Mouse (Mus musculus): ENCODE data around the gene Eif4h. TPM values are rescaled to one million over a fixed set of nuclear protein-coding genes. Genes with fewer than 3 reads are reported as not detected.
"Not testable (repeated sequence)": the region's sequence is repeated elsewhere in the genome, so short reads cannot be mapped to it uniquely, and the experiment has no call there.

Eif4h gene
- polyA plus RNA-seq, 1 experiment from 2014 or later: 502 TPM

GRCm38 (mm10) chr5:134674977-134675376 is 35.7 kb upstream of the Eif4h start:
- Histone ChIP-seq H3K4me3 (peak overlapping the region; percentile 46; the same call in 1 of the 2 replicates), H3K27ac (peak overlapping the region; percentile 92), H3K9me3 (no peaks in the 10 kb centered on the region), H3K36me3 (peaks cover 40% of the 10 kb centered on the region), H3K27me3 (ENCODE audit: insufficient read depth, poor library complexity, severe bottlenecking) (no peaks in the 10 kb centered on the region), H3K4me1 (replicated peaks) (peaks cover 62% of the 10 kb centered on the region)
- no peak for DNase-seq (ENCODE audit: low spot score)
- 82% methylated on average over 5 of the region's 5 CpGs for WGBS

GRCm38 (mm10) chr5:134672611-134673010 is 33.3 kb upstream of the Eif4h start:
- Histone ChIP-seq H3K27me3 (ENCODE audit: insufficient read depth, poor library complexity, severe bottlenecking) (no peaks in the 10 kb centered on the region), H3K4me1 (replicated peaks) (peaks cover 54% of the 10 kb centered on the region), H3K27ac (peak overlapping the region; percentile 79; the same call in 1 of the 2 replicates), H3K4me3 (no peak overlapping the region), H3K9me3 (no peaks in the 10 kb centered on the region), H3K36me3 (peaks cover 53% of the 10 kb centered on the region)
- no peak for DNase-seq (ENCODE audit: low spot score)
- WGBS: 92% methylated on average over 6 of the region's 6 CpGs

- no peaks in the 10 kb centered on the region for H3K27me3 ChIP-seq (ENCODE audit: insufficient read depth, poor library complexity, severe bottlenecking)
- H3K27ac ChIP-seq: peak overlapping the region; percentile 79
- H3K36me3 ChIP-seq: peaks cover 56% of the 10 kb centered on the region
- WGBS: 85% methylated on average over 1 of the region's 1 CpGs
- no peak overlapping the region for H3K4me3 ChIP-seq
- no peaks in the 10 kb centered on the region for H3K9me3 ChIP-seq
- DNase-seq (ENCODE audit: low spot score): no peak
- peaks cover 50% of the 10 kb centered on the region for H3K4me1 ChIP-seq (replicated peaks)
Observed at GRCm38 (mm10) chr5:134672198-134672516, 32.9 kb upstream of the Eif4h start.

- H3K9me3 ChIP-seq: no peaks in the 10 kb centered on the region
- 73% methylated on average over 17 of the region's 17 CpGs for WGBS
- peaks cover 44% of the 10 kb centered on the region for H3K4me1 ChIP-seq (replicated peaks)
- H3K27me3 ChIP-seq (ENCODE audit: insufficient read depth, poor library complexity, severe bottlenecking): no peaks in the 10 kb centered on the region
- no peak for DNase-seq (ENCODE audit: low spot score)
- no peak overlapping the region for H3K4me3 ChIP-seq
- peak overlapping the region; percentile 79 for H3K27ac ChIP-seq
- peaks cover 59% of the 10 kb centered on the region for H3K36me3 ChIP-seq
Observed at GRCm38 (mm10) chr5:134671335-134672197, 32.3 kb upstream of the Eif4h start.

GRCm38 (mm10) chr5:134669001-134669708 is 29.9 kb upstream of the Eif4h start:
- DNase-seq (ENCODE audit: low spot score): no peak
- Histone ChIP-seq H3K36me3 (peaks cover 84% of the 10 kb centered on the region), H3K27me3 (ENCODE audit: insufficient read depth, poor library complexity, severe bottlenecking) (no peaks in the 10 kb centered on the region), H3K4me1 (replicated peaks) (peaks cover 23% of the 10 kb centered on the region), H3K9me3 (no peaks in the 10 kb centered on the region), H3K4me3 (no peak overlapping the region), H3K27ac (0 out of 2 replicates have a peak overlapping the region, but pooled peaks have one; percentile 16)
- 76% methylated on average over 20 of the region's 20 CpGs for WGBS

GRCm38 (mm10) chr5:134668495-134668894 is 29.2 kb upstream of the Eif4h start:
- Histone ChIP-seq H3K4me1 (replicated peaks) (peaks cover 23% of the 10 kb centered on the region), H3K4me3 (no peak overlapping the region), H3K27me3 (ENCODE audit: insufficient read depth, poor library complexity, severe bottlenecking) (no peaks in the 10 kb centered on the region), H3K9me3 (no peaks in the 10 kb centered on the region), H3K27ac (0 out of 2 replicates have a peak overlapping the region, but pooled peaks have one; percentile 16), H3K36me3 (peaks cover 90% of the 10 kb centered on the region)
- WGBS: 31% methylated on average over 8 of the region's 8 CpGs
- peak; percentile 54 for DNase-seq (ENCODE audit: low spot score)

- WGBS: 75% methylated on average over 4 of the region's 4 CpGs
Observed at GRCm38 (mm10) chr5:134656708-134657107, 17.4 kb upstream of the Eif4h start.

GRCm38 (mm10) chr5:134652015-134652414 is 12.7 kb upstream of the Eif4h start:
- Histone ChIP-seq H3K36me3 (peaks cover 8% of the 10 kb centered on the region), H3K4me1 (replicated peaks) (peaks cover 10% of the 10 kb centered on the region), H3K4me3 (no peak overlapping the region), H3K27me3 (ENCODE audit: insufficient read depth, poor library complexity, severe bottlenecking) (no peaks in the 10 kb centered on the region), H3K9me3 (no peaks in the 10 kb centered on the region), H3K27ac (no peak overlapping the region)
- DNase-seq (ENCODE audit: low spot score): no peak
- 80% methylated on average over 7 of the region's 7 CpGs for WGBS

More at GRCm38 (mm10) chr5:134656708-134657107, 17.4 kb upstream of the Eif4h start:
- DNase-seq (ENCODE audit: low spot score): no peak
- no peaks in the 10 kb centered on the region for H3K9me3 ChIP-seq
- no peaks in the 10 kb centered on the region for H3K27me3 ChIP-seq (ENCODE audit: insufficient read depth, poor library complexity, severe bottlenecking)
- H3K36me3 ChIP-seq: peaks cover 53% of the 10 kb centered on the region
- H3K27ac ChIP-seq: peak overlapping the region; percentile 66
- H3K4me1 ChIP-seq (replicated peaks): peaks cover 12% of the 10 kb centered on the region
- H3K4me3 ChIP-seq: no peak overlapping the region

- no peaks in the 10 kb centered on the region for H3K36me3 ChIP-seq
- peak; percentile 40 for DNase-seq (ENCODE audit: low spot score)
- no peak overlapping the region for H3K4me3 ChIP-seq
- 49% methylated on average over 5 of the region's 5 CpGs for WGBS
- H3K27ac ChIP-seq: no peak overlapping the region
- no peaks in the 10 kb centered on the region for H3K9me3 ChIP-seq
- H3K27me3 ChIP-seq (ENCODE audit: insufficient read depth, poor library complexity, severe bottlenecking): no peaks in the 10 kb centered on the region
- no peaks in the 10 kb centered on the region for H3K4me1 ChIP-seq (replicated peaks)
Observed at GRCm38 (mm10) chr5:134650926-134651325, 11.6 kb upstream of the Eif4h start.

GRCm38 (mm10) chr5:134648976-134649375 is 9.7 kb upstream of the Eif4h start:
- not testable (repeated sequence) for H3K4me1 ChIP-seq (replicated peaks); H3K27ac ChIP-seq; H3K9me3 ChIP-seq; DNase-seq (ENCODE audit: low spot score); H3K27me3 ChIP-seq (ENCODE audit: insufficient read depth, poor library complexity, severe bottlenecking); H3K4me3 ChIP-seq; H3K36me3 ChIP-seq
- WGBS: 74% methylated on average over 4 of the region's 4 CpGs

- H3K4me1 ChIP-seq (replicated peaks): no peaks in the 10 kb centered on the region
- no peaks in the 10 kb centered on the region for H3K36me3 ChIP-seq
- H3K4me3 ChIP-seq: no peak overlapping the region
- H3K27me3 ChIP-seq (ENCODE audit: insufficient read depth, poor library complexity, severe bottlenecking): no peaks in the 10 kb centered on the region
- no peak overlapping the region for H3K27ac ChIP-seq
- no peaks in the 10 kb centered on the region for H3K9me3 ChIP-seq
- WGBS: 72% methylated on average over 2 of the region's 2 CpGs
- DNase-seq (ENCODE audit: low spot score): no peak
Observed at GRCm38 (mm10) chr5:134647394-134647793, 8.1 kb upstream of the Eif4h start.

- no peaks in the 10 kb centered on the region for H3K4me1 ChIP-seq (replicated peaks)
- 78% methylated on average over 4 of the region's 4 CpGs for WGBS
- H3K36me3 ChIP-seq: no peaks in the 10 kb centered on the region
- no peaks in the 10 kb centered on the region for H3K27me3 ChIP-seq (ENCODE audit: insufficient read depth, poor library complexity, severe bottlenecking)
- H3K4me3 ChIP-seq: no peak overlapping the region
- no peak overlapping the region for H3K27ac ChIP-seq
- H3K9me3 ChIP-seq: no peaks in the 10 kb centered on the region
- no peak for DNase-seq (ENCODE audit: low spot score)
Observed at GRCm38 (mm10) chr5:134646461-134646860, 7.2 kb upstream of the Eif4h start.

- Histone ChIP-seq H3K9me3 (no peaks in the 10 kb centered on the region), H3K27me3 (ENCODE audit: insufficient read depth, poor library complexity, severe bottlenecking) (no peaks in the 10 kb centered on the region), H3K27ac (no peak overlapping the region), H3K4me1 (replicated peaks) (peaks cover 4% of the 10 kb centered on the region; the same call in 1 of the 2 replicates), H3K36me3 (no peaks in the 10 kb centered on the region), H3K4me3 (no peak overlapping the region)
- WGBS: 85% methylated on average over 8 of the region's 8 CpGs
- DNase-seq (ENCODE audit: low spot score): no peak
Observed at GRCm38 (mm10) chr5:134644643-134645118, 5.4 kb upstream of the Eif4h start.
